Mouse (Mus musculus): Measurements from ENCODE around the gene Pex5. TPM values are rescaled to one million over a fixed set of nuclear protein-coding genes. Genes with fewer than 3 reads are reported as not detected.
"Not testable (repeated sequence)": the region's sequence is repeated elsewhere in the genome, so short reads cannot be mapped to it uniquely, and the experiment has no call there.

Gene Pex5
- polyA plus RNA-seq, 1 experiment from 2014 or later: 38.6 TPM

GRCm38 (mm10) chr6:124399738-124400137, 15.1 kb downstream of the Pex5 start:
- Histone ChIP-seq H3K27ac (replicated peaks; ENCODE audit: low read depth, low read length) (no peak overlapping the region), H3K9ac (ENCODE audit: low read depth, low read length) (no peak overlapping the region), H3K4me1 (ENCODE audit: control insufficient read depth, insufficient read depth, low read length) (no peaks in the 10 kb centered on the region), H3K27me3 (replicated peaks; ENCODE audit: control insufficient read depth, insufficient read depth, low read length) (no peaks in the 10 kb centered on the region), H3K36me3 (ENCODE audit: control insufficient read depth, insufficient read depth, low read length) (peaks cover 84% of the 10 kb centered on the region), H3K4me2 (ENCODE audit: low read depth, low read length) (no peak overlapping the region), H3K4me3 (ENCODE audit: low read depth, low read length) (no peak overlapping the region), H3K9me3 (ENCODE audit: control insufficient read depth, low read length) (no peaks in the 10 kb centered on the region)
- 89% methylated on average over 6 of the region's 6 CpGs for WGBS
- DNase-seq (ENCODE audit: low spot score) (no peak), ATAC-seq (ENCODE audit: low read depth) (no peak)

GRCm38 (mm10) chr6:124394991-124395390, 19.9 kb downstream of the Pex5 start:
- not testable (repeated sequence) for H3K4me2 ChIP-seq (ENCODE audit: low read depth, low read length); H3K27ac ChIP-seq (replicated peaks; ENCODE audit: low read depth, low read length); H3K4me1 ChIP-seq (ENCODE audit: control insufficient read depth, insufficient read depth, low read length); H3K27me3 ChIP-seq (replicated peaks; ENCODE audit: control insufficient read depth, insufficient read depth, low read length); H3K4me3 ChIP-seq (ENCODE audit: low read depth, low read length); DNase-seq (ENCODE audit: low spot score); H3K9ac ChIP-seq (ENCODE audit: low read depth, low read length); ATAC-seq (ENCODE audit: low read depth); H3K9me3 ChIP-seq (ENCODE audit: control insufficient read depth, low read length)
- peaks cover 40% of the 10 kb centered on the region for H3K36me3 ChIP-seq (ENCODE audit: control insufficient read depth, insufficient read depth, low read length)
- 95% methylated on average over 3 of the region's 3 CpGs for WGBS

GRCm38 (mm10) chr6:124380142-124380541, 34.7 kb downstream of the Pex5 start:
- WGBS: 18% methylated on average over 5 of the region's 5 CpGs
- DNase-seq (ENCODE audit: low spot score): peak; percentile 14

GRCm38 (mm10) chr6:124379331-124379730, 35.5 kb downstream of the Pex5 start:
- DNase-seq (ENCODE audit: low spot score) (peak; percentile 66), ATAC-seq (ENCODE audit: low read depth) (no peak)
- 33% methylated on average over 10 of the region's 10 CpGs for WGBS
- H3K4me2 ChIP-seq (ENCODE audit: low read depth, low read length): no peak overlapping the region
- no peaks in the 10 kb centered on the region for H3K9me3 ChIP-seq (ENCODE audit: control insufficient read depth, low read length)
- H3K27me3 ChIP-seq (replicated peaks; ENCODE audit: control insufficient read depth, insufficient read depth, low read length): no peaks in the 10 kb centered on the region
- H3K9ac ChIP-seq (ENCODE audit: low read depth, low read length): no peak overlapping the region
- H3K27ac ChIP-seq (replicated peaks; ENCODE audit: low read depth, low read length): no peak overlapping the region
- H3K36me3 ChIP-seq (ENCODE audit: control insufficient read depth, insufficient read depth, low read length): no peaks in the 10 kb centered on the region
- H3K4me1 ChIP-seq (ENCODE audit: control insufficient read depth, insufficient read depth, low read length): no peaks in the 10 kb centered on the region
- H3K4me3 ChIP-seq (ENCODE audit: low read depth, low read length): no peak overlapping the region

More at GRCm38 (mm10) chr6:124380142-124380541, 34.7 kb downstream of the Pex5 start:
- Histone ChIP-seq H3K36me3 (ENCODE audit: control insufficient read depth, insufficient read depth, low read length) (no peaks in the 10 kb centered on the region), H3K4me3 (ENCODE audit: low read depth, low read length) (no peak overlapping the region), H3K27me3 (replicated peaks; ENCODE audit: control insufficient read depth, insufficient read depth, low read length) (no peaks in the 10 kb centered on the region), H3K9ac (ENCODE audit: low read depth, low read length) (no peak overlapping the region), H3K4me1 (ENCODE audit: control insufficient read depth, insufficient read depth, low read length) (no peaks in the 10 kb centered on the region), H3K9me3 (ENCODE audit: control insufficient read depth, low read length) (peaks cover 3% of the 10 kb centered on the region; the same call in 1 of the 2 replicates), H3K27ac (replicated peaks; ENCODE audit: low read depth, low read length) (no peak overlapping the region), H3K4me2 (ENCODE audit: low read depth, low read length) (no peak overlapping the region)
- no peak for ATAC-seq (ENCODE audit: low read depth)

- no peak overlapping the region for H3K4me2 ChIP-seq (ENCODE audit: low read depth, low read length)
- no peak for DNase-seq (ENCODE audit: low spot score)
- no peak overlapping the region for H3K27ac ChIP-seq (replicated peaks; ENCODE audit: low read depth, low read length)
- 56% methylated on average over 4 of the region's 4 CpGs for WGBS
- H3K4me1 ChIP-seq (ENCODE audit: control insufficient read depth, insufficient read depth, low read length): no peaks in the 10 kb centered on the region
- no peak for ATAC-seq (ENCODE audit: low read depth)
- H3K27me3 ChIP-seq (replicated peaks; ENCODE audit: control insufficient read depth, insufficient read depth, low read length): no peaks in the 10 kb centered on the region
- H3K9me3 ChIP-seq (ENCODE audit: control insufficient read depth, low read length): no peaks in the 10 kb centered on the region
- no peak overlapping the region for H3K9ac ChIP-seq (ENCODE audit: low read depth, low read length)
- no peaks in the 10 kb centered on the region for H3K36me3 ChIP-seq (ENCODE audit: control insufficient read depth, insufficient read depth, low read length)
- no peak overlapping the region for H3K4me3 ChIP-seq (ENCODE audit: low read depth, low read length)
Observed at GRCm38 (mm10) chr6:124377494-124378255, 37.2 kb downstream of the Pex5 start.

- 87% methylated on average over 5 of the region's 5 CpGs for WGBS
- H3K4me1 ChIP-seq (ENCODE audit: control insufficient read depth, insufficient read depth, low read length): no peaks in the 10 kb centered on the region
- no peak overlapping the region for H3K4me2 ChIP-seq (ENCODE audit: low read depth, low read length)
- no peak overlapping the region for H3K9ac ChIP-seq (ENCODE audit: low read depth, low read length)
- no peaks in the 10 kb centered on the region for H3K9me3 ChIP-seq (ENCODE audit: control insufficient read depth, low read length)
- ATAC-seq (ENCODE audit: low read depth) (no peak), DNase-seq (ENCODE audit: low spot score) (no peak)
- no peaks in the 10 kb centered on the region for H3K27me3 ChIP-seq (replicated peaks; ENCODE audit: control insufficient read depth, insufficient read depth, low read length)
- no peaks in the 10 kb centered on the region for H3K36me3 ChIP-seq (ENCODE audit: control insufficient read depth, insufficient read depth, low read length)
- no peak overlapping the region for H3K4me3 ChIP-seq (ENCODE audit: low read depth, low read length)
- no peak overlapping the region for H3K27ac ChIP-seq (replicated peaks; ENCODE audit: low read depth, low read length)
Observed at GRCm38 (mm10) chr6:124376311-124376710, 38.6 kb downstream of the Pex5 start.

GRCm38 (mm10) chr6:124375435-124375884, 39.4 kb downstream of the Pex5 start:
- H3K27ac ChIP-seq (replicated peaks; ENCODE audit: low read depth, low read length): no peak overlapping the region
- no peak overlapping the region for H3K4me3 ChIP-seq (ENCODE audit: low read depth, low read length)
- no peak overlapping the region for H3K9ac ChIP-seq (ENCODE audit: low read depth, low read length)
- no peaks in the 10 kb centered on the region for H3K27me3 ChIP-seq (replicated peaks; ENCODE audit: control insufficient read depth, insufficient read depth, low read length)
- H3K4me1 ChIP-seq (ENCODE audit: control insufficient read depth, insufficient read depth, low read length): no peaks in the 10 kb centered on the region
- no peak overlapping the region for H3K4me2 ChIP-seq (ENCODE audit: low read depth, low read length)
- ATAC-seq (ENCODE audit: low read depth): no peak
- peak; percentile 29 for DNase-seq (ENCODE audit: low spot score)
- H3K9me3 ChIP-seq (ENCODE audit: control insufficient read depth, low read length): no peaks in the 10 kb centered on the region
- no peaks in the 10 kb centered on the region for H3K36me3 ChIP-seq (ENCODE audit: control insufficient read depth, insufficient read depth, low read length)
- 83% methylated on average over 11 of the region's 11 CpGs for WGBS

- Histone ChIP-seq H3K27ac (replicated peaks; ENCODE audit: low read depth, low read length) (no peak overlapping the region), H3K9ac (ENCODE audit: low read depth, low read length) (no peak overlapping the region), H3K4me3 (ENCODE audit: low read depth, low read length) (no peak overlapping the region), H3K9me3 (ENCODE audit: control insufficient read depth, low read length) (no peaks in the 10 kb centered on the region), H3K27me3 (replicated peaks; ENCODE audit: control insufficient read depth, insufficient read depth, low read length) (no peaks in the 10 kb centered on the region), H3K4me1 (ENCODE audit: control insufficient read depth, insufficient read depth, low read length) (no peaks in the 10 kb centered on the region), H3K4me2 (ENCODE audit: low read depth, low read length) (no peak overlapping the region), H3K36me3 (ENCODE audit: control insufficient read depth, insufficient read depth, low read length) (no peaks in the 10 kb centered on the region)
- 72% methylated on average over 4 of the region's 4 CpGs for WGBS
- DNase-seq (ENCODE audit: low spot score) (no peak), ATAC-seq (ENCODE audit: low read depth) (no peak)
Observed at GRCm38 (mm10) chr6:124374683-124375082, 40.2 kb downstream of the Pex5 start.
